Mouse (Mus musculus) kidney, adult 8-10 months (tissue): ENCODE data around the gene Adh7.

Experiments used
- DNase-seq, 2 experiments: peaks; one replicate each; pipeline ENCODE4 v3.0.0; 2022

Adh7 gene

DNA sequence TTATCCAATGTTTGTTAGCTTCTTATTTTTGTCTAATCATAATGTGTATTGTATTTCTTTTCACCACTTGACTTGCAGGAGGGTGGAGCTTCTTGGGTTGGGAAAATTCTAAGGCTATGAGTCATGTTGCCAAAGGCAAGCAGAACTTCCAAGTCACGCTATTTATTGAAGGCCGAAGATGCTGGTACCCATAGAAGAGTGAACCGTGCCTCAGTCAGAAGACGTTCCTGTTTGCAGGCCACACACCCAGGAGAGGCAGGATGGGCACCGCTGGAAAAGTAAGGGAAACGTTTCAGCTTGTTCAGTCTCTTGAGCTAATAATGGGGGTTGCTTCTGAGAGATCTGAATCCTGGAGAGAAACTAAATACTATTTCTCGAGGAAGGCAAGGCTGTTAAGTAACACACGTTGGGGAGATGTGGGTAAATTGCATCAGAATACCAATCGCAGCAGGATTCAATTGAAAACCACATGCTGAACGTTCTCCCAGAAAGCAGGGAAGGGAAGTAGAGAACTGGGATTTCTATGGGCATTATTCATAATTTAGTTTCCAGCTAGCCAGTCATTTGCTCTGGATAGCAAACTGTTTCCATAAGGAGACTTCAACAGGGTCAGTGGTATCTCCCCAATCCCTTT, at the start of gene Adh7:
Gene Adh7 (plus strand): TSS at position 130 of the 634 bp plus-strand sequence.
- DNase-seq = no peak

GRCm38 (mm10) chr3:138173291-138173690, 44.3 kb upstream of the Adh7 start:
- peak in 1 of 2 experiments; percentile 3 for DNase-seq

GRCm38 (mm10) chr3:138175551-138175950, 42.0 kb upstream of the Adh7 start:
- DNase-seq = no peak

- no peak for DNase-seq
Measured at GRCm38 (mm10) chr3:138182019-138182418, 35.5 kb upstream of the Adh7 start.

- DNase-seq = no peak
Measured at GRCm38 (mm10) chr3:138183371-138183770, 34.2 kb upstream of the Adh7 start.

DNA sequence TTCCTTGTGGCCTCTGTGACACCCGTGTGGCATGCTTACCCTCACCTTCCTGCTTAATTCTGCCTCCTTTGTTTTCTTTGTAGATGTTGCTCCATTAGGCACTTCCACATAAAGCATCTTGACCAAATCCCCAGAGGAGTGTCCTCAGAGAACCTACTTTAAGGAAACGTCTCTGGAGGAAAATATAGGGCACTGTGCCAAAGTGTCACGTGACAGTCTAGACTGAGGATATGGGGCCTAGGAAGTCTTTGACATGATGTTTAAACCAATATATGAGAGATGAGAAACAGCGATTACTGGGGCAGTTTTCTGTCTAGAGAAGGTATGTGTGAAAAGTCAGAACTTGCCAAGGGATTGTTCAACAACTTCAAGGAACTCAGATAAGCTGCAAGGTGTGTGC, 32.3 kb upstream of the Adh7 start:
- DNase-seq = peak in 1 of 2 experiments; percentile 6

DNA sequence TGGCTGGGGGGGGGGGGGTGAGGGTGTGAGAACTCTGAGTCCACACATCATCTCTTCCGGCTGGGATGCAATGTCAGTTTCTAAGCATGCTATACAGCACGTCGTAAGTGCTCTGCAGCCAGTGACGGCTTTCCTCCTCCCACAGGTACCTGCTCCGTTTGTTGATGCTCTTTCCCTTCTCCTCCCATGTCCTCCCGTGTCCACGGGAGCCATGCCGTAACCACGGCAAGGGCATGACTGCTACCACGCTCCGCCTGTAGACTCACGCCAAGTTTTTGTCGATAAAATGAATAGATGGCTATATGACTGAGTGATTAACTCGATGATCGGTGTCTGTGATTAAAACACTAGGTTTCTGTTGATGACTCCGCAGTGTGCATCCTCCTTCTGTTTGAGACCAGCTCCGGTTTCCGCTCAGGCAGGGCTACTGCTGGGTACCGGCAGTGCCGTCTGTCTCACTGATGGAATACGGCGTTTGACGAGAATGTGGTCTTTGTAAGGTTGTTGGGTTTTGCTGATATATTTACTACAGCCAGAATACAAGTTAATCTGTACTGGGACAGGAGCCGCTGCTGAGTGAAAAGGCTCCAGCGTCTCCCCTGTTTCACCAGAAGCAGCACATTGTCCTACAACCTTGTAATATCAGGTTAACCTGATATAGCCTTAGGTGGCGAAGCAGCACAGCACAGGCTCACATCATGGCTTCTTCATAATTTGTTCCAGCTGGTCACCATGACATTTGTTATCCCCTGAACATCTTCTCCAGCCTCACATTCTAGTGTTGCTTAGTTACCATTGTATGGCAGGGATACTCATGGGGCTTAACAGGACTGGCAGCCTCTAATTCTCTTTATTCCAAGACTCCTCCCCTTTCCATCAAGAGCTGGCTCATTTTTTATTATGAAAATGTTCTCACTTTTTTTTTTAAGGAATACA, 31.3 kb upstream of the Adh7 start:
- DNase-seq = no peak

DNA sequence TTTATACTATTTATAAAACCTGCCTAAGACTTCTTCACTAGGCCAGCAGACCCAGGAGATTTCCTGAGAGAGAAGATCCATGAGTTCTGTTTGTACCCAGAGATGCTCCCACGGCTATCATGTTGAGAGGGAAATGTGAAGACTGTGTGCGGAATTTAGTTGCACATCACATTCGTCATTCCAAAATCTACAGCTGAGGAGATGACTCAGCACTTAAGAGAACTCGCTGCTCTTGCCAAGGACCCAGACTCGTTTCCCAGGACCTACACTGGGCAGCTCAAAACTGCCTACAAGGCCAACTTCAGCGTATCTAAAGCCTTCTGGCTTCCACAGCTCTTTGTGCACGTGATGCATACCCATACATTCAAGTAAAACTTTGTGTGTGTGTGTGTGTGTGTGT, 25.3 kb upstream of the Adh7 start:
- DNase-seq = no peak

DNA sequence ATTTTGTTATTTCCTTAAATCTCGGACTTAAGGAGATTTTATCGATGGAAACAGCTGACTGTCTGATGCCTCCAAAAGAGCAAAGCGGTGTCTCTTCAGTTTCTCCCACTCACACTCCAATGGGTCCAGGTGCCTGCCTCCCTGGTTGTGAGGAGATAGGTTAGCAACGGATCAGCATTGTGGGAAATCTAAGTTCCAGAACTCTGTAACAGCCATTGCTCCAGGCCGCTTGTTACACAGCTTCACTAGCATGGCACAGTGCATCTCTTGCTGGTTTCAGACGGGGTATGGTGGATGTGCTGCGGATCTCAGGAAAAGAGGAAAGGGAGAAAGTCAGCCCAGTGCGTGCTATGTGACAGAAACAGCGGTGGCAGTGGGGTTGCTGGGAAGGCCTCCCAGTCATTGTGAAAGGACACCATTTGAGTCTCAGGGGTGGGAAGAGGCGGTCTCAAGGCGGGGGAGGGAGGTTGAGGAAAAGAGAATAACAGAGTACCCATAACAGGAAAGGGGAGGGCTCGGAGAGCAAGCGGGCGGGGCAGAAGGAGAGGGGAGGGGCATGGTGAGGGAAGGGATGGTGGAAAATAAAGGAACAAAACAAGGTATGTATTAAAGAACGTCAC, 23.8 kb upstream of the Adh7 start, which contains the start of gene 4930579F01Rik:
Gene 4930579F01Rik (minus strand): TSS at position 143 of the 620 bp plus-strand sequence.
- DNase-seq = no peak

DNA sequence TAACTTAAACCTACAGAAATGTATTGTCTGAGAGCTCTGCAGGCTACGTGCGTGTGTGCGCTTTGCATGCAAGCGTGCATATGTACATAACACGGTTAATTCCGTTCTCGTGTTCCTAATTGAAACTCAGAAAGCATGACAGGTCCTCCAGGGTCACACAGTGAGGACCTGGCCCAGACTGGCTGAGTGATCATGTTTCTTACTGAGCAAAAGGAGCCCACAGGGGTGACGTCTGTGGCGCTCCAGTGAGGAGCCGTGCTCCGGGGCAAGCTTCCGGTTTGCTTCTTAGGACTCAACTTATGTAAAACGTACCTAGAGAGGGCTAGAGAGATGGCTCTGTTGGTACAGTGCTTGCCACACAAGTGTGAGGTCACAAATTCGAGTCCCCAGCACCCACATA, 20.5 kb upstream of the Adh7 start:
- no peak for DNase-seq

DNA sequence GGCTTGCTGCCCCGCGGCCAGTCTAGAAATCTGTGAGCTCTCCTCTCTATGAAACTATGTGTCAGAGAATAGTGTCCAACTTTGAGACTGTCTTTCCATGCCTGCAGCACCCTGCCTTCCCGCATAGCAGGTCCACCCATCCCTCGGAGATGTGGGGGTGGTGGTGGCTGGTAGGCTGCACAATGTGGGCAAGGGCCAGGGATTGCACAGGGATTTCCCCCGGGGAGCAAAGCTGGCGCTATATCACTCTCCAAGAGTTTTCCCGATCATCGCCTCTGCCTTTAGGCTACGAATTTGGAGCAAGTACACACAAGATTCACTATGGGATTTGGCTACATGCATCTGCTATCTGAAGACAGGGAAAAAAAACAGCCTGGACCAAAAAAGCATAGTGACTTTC, 20.0 kb upstream of the Adh7 start:
- DNase-seq = no peak

DNA sequence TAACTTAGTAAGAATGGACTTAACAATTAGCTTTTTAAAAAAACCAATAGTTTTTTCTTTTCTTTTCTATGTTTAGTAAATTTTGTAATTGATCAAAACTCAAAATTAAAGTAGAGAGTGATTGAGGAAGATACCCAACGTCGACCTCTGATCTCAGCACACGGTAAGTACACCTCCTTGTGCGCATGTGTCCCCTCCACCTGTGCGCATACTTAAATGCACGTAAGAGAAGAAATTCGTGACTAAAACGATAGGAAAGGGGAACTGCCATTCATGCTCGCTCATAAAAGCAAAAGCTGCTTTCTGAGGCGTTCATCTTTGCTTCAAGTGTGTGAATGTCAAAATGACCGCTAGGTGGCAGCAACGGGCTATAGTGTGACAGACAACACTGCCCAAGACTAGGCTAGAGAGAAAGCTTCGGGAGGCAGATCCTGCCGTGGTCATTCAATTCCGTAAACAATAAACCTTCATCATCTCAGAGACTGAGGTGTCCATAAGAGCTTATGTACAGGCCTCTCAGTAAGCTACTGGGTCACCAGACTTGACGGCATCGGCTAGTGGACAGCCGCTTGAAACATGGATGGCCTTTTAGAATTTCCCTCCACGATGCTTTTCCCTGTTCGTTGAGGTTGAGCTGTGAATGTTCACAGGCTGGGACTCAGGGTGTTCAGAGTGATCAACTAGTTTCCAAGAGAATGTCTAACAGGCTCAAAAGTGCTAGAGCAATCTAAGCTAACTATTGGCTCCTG, 19.4 kb upstream of the Adh7 start:
- peak; percentile 60 to 89 for DNase-seq

- DNase-seq = no peak
Measured at GRCm38 (mm10) chr3:138198722-138199068, 18.9 kb upstream of the Adh7 start.

- no peak for DNase-seq
Measured at GRCm38 (mm10) chr3:138208821-138209220, 8.7 kb upstream of the Adh7 start.

DNA sequence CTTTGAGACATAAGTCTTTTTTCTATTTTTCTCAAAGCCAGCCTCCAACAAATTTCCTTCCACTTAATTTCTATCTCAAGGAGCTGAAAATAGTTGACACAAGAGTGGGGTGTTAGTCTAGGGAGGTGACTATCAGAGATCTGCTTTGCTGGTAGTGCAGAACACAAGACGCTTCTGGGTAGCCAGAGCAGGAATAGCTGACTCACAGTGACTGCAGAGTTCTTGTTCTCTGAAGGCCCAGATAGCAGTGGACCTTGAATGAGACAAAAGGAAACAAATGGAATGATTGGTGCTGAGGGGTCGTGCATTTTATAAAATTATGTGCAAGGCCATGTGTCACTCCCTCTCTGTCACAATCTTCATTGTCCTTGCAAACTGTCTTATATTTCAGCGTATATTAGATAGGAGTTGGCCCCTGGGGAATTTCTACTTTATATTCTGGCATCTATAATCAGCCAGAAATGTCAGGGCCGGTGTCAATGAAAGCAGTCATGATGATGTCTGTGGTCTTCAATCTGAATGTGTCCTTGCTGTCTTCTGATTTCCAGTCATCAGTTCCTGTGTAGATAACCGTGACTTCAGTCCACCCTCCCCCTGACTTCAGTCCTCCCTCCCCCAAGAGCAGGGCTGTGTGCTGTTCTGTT, 7.0 kb upstream of the Adh7 start:
- no peak for DNase-seq

GRCm38 (mm10) chr3:138212431-138212951, 5.1 kb upstream of the Adh7 start:
- no peak for DNase-seq

DNA sequence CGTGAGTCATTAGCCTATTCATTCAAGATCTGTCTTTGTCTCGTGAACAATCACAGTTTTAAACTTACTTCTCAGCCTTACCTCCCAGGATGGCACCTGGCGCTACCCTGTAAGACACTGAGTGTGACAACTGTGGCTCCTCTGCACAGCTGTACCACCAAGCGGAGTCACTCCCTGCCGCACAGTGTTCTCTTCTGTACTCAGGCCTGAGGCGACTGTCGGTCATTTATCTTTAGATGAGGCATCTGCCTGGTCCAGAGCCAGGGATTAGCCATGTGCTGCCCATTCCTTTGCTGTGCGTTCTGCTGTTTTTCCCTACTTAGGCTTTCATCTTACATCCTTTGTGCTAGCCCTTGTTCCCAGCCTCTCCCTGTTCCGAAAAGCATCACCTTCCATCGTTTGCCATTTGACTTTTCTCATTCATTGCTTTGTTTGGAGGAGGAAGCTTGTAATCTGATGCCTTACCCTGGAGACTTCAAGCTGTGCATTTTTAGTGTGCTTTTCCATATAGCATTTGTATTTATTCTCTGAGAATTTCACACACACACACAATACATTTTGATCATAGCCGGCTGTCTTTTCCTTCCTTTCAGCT, 2.1 kb upstream of the Adh7 start:
- DNase-seq = no peak

DNA sequence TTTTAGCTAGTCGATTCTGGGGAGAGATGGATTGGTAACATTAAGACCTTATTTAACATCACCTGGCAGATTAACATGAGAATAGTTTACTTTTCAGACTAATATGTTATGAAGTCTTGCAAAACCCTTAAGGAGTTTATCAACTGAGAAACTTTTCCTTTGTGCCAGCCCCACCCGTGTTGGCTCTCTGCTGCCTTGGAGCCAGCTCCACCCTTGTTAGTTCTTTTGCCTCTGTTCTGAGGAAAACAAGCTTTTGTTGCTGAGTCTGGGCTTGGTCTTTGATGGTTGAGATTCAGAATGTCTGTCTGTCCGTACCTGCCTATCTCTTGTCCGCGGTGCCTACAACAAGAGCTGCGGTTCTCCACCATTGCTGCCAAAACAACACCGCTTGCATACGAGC, 1.5 kb upstream of the Adh7 start:
- no peak for DNase-seq

DNA sequence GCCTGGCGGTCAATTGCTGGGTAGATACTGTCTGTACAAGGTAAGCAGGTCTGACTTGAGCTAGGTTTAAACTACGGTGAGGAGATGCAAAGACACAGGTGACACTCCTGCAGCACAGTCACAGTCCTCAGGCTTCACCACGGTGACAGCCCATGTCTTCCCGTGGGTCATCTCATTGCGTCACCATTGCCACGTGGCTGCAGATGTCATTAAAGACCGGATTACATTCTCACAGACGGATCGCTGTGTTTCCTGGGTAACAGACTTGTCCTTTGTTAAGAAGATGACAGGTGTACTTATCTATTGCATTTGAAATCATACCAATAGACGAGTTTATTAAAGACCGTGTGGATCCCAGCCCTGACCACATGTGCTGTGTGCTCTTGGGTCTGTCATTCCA, 3.6 kb downstream of the Adh7 start:
- no peak for DNase-seq

- no peak for DNase-seq
Measured at GRCm38 (mm10) chr3:138222511-138222910, 5.0 kb downstream of the Adh7 start.

DNA sequence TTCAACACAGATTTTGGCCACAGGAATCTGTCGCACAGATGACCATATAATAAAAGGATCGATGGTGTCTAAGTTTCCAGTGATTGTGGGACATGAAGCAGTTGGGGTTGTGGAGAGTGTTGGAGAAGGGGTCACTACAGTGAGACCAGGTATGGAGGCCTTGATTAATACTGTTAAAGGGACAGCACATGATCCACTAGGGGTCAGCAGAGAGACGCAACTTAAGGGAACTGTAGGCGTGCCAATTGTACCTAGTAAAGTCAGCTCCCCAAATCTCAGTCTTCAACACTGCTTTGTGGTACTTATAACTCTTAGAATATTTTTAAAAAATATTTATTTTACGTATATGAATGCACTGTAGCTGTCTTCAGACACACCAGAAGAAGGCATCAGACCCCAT, 5.4 kb downstream of the Adh7 start:
- DNase-seq = peak; percentile 72 to 84
